Mouse (Mus musculus) frontal cortex, postnatal 25 days (tissue): ENCODE data around the gene Robo1.

Experiments
- DNase-seq, 2 experiments: peaks; one replicate each; pipeline ENCODE4 v3.0.0; 2022; ENCODE audit warnings: low spot score in 2 of 2

Robo1 gene

DNA sequence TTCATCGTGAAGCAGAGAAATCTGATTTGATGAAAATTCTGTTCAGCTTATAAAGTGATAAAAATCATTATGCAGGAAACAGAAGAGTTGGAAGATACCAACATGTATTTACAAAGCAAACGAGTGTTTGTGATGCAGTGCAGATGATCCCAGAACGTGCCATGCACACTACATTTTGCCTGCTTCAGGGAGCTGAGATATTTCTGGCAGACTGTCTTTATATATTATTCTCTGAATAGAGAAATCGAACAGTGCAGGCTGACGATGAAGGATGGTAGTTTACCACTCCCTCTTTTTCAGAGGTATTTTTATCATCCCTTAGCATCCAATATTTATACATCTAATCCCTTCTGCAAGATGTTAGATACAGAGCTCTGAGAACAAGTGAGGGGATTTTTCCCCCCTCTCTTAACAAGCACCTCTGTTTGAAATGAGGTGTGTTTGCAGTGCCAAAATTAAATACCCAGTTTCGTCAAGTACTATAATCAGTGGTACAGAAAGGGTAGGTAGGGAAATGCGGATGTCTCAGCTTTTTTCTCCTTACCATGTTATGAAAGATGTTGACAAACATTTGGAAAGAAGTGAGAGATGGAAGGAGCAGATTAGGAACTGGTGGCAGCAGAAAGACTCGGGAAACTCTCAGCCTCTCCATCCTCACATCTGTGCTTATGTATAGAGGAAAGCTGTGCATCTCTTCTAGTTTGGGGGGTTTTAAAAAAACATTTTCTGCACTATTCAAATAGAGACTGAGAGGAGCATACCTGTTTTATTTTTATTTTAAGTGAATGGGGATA is at the start of gene Robo1:
Robo1 (plus strand) TSS at position 770 of the 794 bp plus-strand sequence.
- DNase-seq, result no peak

GRCm38 (mm10) chr16:72267839-72268238 is 40.3 kb upstream of the Robo1 start:
- DNase-seq, result no peak

- DNase-seq, result no peak
Observed at GRCm38 (mm10) chr16:72276390-72277074, 31.6 kb upstream of the Robo1 start.

- DNase-seq, result peak; percentile 5 to 8
Observed at GRCm38 (mm10) chr16:72308331-72308668, 194 bp downstream of the Robo1 start.

GRCm38 (mm10) chr16:72327321-72327720 is 19.2 kb downstream of the Robo1 start:
- no peak for DNase-seq

DNA sequence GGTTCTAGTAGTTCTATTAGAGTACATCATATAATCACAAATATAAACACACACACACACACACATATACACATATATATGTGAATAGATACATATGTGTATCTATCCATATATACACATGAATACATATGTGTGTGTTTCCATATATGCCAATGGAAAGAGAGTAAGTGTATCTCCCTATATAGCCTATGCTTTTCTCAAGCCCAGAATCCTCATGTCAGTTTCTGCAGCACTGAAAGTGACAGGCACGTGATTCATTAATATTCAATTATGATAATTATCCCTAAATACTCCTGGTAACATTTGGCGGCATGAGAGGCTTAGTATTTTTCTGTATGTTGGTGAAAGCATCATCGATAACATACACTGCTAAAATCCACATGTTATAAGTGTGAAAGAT is 20.5 kb downstream of the Robo1 start:
- no peak for DNase-seq

GRCm38 (mm10) chr16:72337757-72338156 is 29.7 kb downstream of the Robo1 start:
- no peak for DNase-seq

DNA sequence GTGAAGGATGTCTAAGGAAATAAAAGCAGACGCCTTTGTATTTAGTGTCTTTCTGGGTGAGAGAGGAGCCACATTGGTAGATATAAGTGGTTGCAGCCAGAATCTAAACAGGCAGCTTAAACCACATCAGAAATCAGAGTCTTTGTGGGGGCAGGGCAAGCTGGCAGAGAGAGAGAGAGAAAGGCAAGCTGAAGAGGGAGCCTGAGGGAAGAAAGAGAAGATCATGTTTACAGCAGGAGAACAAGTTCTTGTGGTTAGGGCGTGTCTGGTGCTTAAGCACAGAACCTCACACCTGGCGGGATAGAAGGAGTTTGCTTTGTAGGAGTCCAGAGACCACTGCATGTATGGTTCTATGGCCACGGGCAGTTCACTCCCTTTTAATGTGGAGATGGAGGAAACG is 42.3 kb downstream of the Robo1 start:
- no peak for DNase-seq

DNA sequence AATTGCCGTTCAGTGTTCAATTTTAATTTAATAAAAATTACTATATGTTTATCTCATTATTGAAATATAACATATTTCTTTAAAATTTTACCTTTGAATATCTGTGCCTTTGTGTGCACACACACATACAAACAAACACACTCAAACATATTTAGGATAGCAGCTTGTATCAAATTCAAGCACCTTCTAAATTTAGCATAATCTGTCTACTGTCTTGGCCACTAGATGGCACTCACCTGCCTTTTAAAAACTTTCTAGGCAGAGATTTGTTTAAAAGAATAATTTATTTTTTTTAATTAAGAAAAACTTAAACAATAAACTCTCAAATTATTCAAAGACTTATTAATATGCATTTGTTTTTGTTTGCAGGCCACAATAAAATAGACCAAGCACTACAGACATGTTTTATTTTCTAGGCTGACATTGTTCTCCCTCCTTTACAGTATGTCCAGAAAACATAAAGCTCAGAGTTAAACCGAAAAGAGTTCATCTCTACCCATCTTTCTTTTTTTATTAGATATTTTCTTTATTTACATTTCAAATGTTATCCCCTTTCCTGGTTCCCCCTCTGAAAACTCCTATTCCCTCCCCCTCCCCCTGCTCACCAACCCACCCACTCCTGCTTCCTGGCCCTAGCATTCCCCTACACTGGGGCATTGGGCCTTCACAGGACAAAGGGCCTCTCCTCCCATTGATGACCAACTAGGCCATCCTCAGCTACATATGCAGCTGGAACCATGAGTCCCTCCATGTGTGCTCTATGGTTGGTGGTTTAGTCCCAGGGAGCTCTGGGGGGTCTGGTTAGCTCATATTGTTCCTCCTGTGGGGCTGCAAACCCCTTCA is 48.6 kb downstream of the Robo1 start:
- no peak for DNase-seq

DNA sequence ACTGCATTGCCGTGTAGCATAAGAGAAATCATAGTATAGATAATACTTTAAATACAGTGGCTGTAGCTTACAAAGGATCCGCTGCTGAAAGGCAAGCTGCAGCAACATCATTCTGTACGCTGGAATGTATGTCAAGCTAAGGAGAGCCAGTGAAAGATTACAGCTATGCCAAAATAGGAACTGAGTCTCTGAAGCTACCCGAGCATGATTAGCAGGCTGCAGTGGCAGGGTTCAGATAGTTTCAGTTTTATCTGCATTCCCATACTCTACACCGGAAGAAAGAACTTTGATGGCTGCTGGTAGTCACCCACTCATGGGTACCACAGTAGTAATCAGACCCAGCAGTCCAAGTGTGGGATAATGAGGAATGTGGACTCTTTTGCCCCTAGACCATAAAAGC is 68.8 kb downstream of the Robo1 start:
- no peak for DNase-seq

DNA sequence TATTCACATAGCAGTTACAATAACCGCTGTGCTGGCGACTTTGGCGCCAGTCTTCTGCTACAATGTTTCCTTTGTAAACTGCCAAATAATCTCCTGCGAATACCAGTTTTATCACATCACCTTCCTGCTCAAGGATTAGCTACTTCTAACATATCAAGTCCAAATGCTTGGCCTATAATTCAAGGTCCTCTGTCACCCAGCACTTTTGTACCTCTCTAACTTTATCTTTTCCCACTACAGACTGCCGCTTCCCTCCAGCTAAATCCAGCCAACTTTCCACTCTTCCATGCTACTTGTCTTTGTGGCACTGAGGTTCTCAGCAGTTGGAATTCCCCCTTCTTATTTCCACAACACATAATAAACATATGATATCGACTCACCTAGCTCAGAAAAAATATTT is 73.7 kb downstream of the Robo1 start:
- no peak for DNase-seq

- DNase-seq, result no peak
Observed at GRCm38 (mm10) chr16:72383566-72383965, 75.5 kb downstream of the Robo1 start.

DNA sequence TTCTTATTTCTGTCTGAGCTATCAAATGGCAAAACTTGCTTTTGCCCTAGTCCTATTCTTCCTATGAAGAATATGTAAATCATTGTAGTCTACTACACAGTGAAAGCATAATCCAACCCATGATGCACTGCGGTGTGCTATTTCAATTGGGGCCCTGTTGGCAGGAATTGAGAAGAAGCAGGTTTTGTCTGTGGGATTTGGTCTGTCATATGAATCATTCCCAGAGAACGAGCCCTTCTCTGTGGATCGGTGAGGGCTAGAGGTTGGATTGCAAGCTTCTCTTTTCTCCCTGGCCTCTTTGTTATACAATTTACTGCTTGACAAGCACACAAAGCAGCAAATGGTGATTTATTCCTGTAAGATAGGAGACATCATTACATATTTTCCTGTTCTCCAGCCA is 85.4 kb downstream of the Robo1 start:
- DNase-seq, result no peak

DNA sequence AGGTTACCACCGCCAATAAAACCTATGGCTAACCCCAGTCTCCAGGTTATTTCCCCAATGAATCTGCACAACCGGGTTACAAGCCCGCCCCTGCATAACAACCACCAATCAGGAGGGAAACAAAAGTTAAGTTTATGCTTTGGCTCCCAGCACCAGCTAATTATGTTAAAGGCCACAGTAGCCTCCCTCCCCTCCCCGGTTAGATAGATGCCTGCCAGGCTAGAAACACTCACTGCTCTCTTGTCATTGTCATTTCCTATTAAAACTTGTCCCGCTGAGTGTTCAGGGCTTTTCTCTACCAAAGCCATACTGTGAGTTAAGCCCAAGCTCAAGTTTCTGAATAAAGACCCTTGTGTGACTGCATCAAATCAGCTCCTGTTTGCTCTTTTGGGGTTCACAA is 90.7 kb downstream of the Robo1 start:
- DNase-seq, result no peak

DNA sequence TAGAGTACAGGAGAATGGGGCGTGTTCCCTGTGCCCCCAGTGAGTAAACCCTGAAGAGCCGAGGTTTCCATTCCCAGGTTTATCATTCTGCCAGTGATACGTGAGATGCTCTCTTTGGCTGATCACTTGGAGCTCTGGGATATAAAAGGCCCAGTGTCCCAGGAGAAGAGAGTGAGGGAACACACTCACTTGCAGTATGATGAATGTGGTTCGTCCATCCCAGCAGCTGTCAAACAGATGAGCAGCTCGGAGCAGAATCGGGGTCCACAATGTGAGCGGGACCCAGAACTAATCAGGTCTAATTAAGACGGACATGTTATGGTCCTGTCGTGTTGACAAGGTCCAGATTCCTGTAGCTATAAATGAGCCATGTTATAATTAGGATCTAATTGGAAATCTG is 94.3 kb downstream of the Robo1 start:
- no peak for DNase-seq

DNA sequence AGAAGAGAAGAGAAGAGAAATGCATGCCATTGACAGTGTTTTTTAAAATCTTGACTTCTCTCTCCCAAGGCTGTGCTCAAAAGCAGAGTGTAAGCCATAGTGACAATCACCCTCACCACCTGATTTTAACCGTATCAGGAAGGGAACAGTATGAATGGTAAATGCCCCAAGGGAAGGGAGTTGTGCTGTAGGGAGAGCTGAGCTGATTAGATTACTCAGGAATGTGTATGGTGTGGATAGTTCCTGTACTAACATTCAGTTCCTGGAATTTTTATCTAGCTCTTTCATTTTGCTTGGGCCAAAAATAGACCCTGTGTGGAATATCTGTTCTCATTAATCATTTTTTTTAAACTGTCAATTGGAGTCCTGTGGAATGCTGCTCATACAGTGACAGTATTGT is 101.7 kb downstream of the Robo1 start:
- DNase-seq, result no peak

- DNase-seq, result no peak
Observed at GRCm38 (mm10) chr16:72411669-72412270, 103.7 kb downstream of the Robo1 start.

DNA sequence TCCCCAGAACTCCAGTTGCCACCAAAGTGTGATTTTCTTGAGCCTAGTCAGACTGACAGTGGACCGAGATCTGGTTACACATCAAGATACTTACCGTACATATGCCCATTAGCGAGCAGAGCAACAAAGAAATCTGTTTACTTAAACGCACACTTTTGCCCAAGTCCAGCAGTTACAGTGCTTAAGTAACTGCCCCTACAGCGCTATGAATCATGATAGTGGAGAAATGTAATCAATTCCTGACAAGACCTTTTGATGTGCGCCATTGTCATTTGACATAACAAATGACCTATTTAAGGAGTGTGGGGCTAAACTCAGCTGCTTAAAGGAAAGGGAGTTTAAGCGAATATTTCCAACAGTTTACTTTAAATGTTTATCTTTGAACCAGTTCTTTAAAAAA is 104.8 kb downstream of the Robo1 start:
- no peak for DNase-seq

- no peak for DNase-seq
Observed at GRCm38 (mm10) chr16:72419328-72420066, 111.4 kb downstream of the Robo1 start.

GRCm38 (mm10) chr16:72422426-72422825 is 114.3 kb downstream of the Robo1 start:
- no peak for DNase-seq

GRCm38 (mm10) chr16:72434396-72434795 is 126.3 kb downstream of the Robo1 start:
- no peak for DNase-seq
